Mouse (Mus musculus) stomach, embryonic 14.5 days (tissue): ENCODE results near the gene Creb5. TPM values are rescaled to one million over a fixed set of nuclear protein-coding genes. Genes with fewer than 3 reads are reported as not detected.

Experiments
- ATAC-seq: fragments of 200-750 bp; cut with Nextera tagmentation; 2 replicates; pipeline ENCODE4 v1.8.0; 2017; ENCODE audit warnings: low read depth, moderate TSS enrichment; ENCODE audit not compliant: insufficient number of reproducible peaks, insufficient read depth, low FRiP score
- H3K27ac ChIP-seq: fragments of 300-500 bp; sonication (generic); 2 replicates; pipeline ENCODE4 v1.5.1; 2014; ENCODE audit warnings: mild to moderate bottlenecking, low read length, moderate library complexity, mixed read lengths
- H3K27me3 ChIP-seq: fragments of 300-500 bp; sonication (generic); 2 replicates; pipeline ENCODE4 v1.6.1; 2014; ENCODE audit warnings: low read length, control low read depth, mixed read lengths; ENCODE audit not compliant: control insufficient read depth, insufficient read depth
- H3K36me3 ChIP-seq: fragments of 300-500 bp; sonication (generic); 2 replicates; pipeline ENCODE4 v1.6.1; 2014; ENCODE audit warnings: mild to moderate bottlenecking, control low read depth, low read length, moderate library complexity, mixed read lengths; ENCODE audit not compliant: control insufficient read depth, insufficient read depth
- H3K4me1 ChIP-seq: fragments of 300-500 bp; sonication (generic); 2 replicates; pipeline ENCODE4 v1.6.1; 2014; ENCODE audit warnings: low read length, control low read depth, mixed read lengths; ENCODE audit not compliant: control insufficient read depth, insufficient read depth
- H3K4me2 ChIP-seq: fragments of 300-500 bp; sonication (generic); replicated peaks from 2 replicates; pipeline ENCODE4 v1.6.1; 2014; ENCODE audit warnings: low read depth, low read length, control low read depth
- H3K4me3 ChIP-seq: fragments of 300-500 bp; sonication (generic); 2 replicates; pipeline ENCODE4 v1.5.1; 2014; ENCODE audit warnings: low read depth, low read length, control low read depth
- H3K9ac ChIP-seq: fragments of 300-500 bp; sonication (generic); replicated peaks from 2 replicates; pipeline ENCODE4 v1.6.1; 2014; ENCODE audit warnings: low read depth, mild to moderate bottlenecking, control low read depth, low read length, moderate library complexity, mixed read lengths
- H3K9me3 ChIP-seq: fragments of 300-500 bp; sonication (generic); 2 replicates; pipeline ENCODE4 v1.6.1; 2016; ENCODE audit warnings: low read depth, low read length, control low read depth; ENCODE audit not compliant: control insufficient read depth
- WGBS: fragments of 180-500 bp; shearing (Covaris S2); extraction: QIAGEN DNeasy Blood & Tissue Kit; methylation state at CpG from one replicate; pipeline ENCODE4 v1.1.7; 2014; 5-methylcytosine and 5-hydroxymethylcytosine counted together
- polyA plus RNA-seq: library from polyadenylated mRNA; unstranded; fragments of >200 nt; fragmentation: Nextera tagmentation; extraction: Ambion mirVana; gene quantifications from 2 replicates; pipeline ENCODE4 v1.2.1, GENCODE M21; 2014

Creb5 gene
- polyA plus RNA-seq, 1 experiment from 2014 or later, result 10.2 TPM

DNA sequence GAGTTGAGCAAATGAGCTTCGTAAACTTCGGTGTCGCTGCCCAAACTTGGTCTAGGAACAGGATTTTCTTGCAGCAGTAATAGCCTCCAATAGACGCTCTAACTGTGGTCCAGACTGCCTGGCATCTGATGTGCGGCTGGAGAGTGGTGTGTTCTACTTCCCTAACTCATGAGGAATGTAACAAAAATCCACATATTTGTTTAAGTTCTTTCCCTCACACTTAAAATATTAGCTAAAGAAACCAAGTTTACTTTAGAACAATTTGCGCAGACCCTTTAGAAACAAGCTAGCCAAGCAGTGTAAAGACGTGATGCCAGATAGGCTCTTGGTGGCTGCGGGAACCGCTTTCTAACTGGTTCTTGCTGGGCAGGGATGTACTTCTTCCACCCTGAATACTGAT is 428.9 kb downstream of the Creb5 start:
- no peak overlapping the region for H3K4me2 ChIP-seq
- no peak overlapping the region for H3K9ac ChIP-seq
- 0 out of 2 replicates have a peak overlapping the region, but pooled peaks have one; percentile 39 for H3K27ac ChIP-seq
- no peaks in the 10 kb centered on the region for H3K36me3 ChIP-seq
- WGBS, result 56% methylated on average over 9 of the region's 9 CpGs
- peaks cover 6% of the 10 kb centered on the region; the same call in 1 of the 2 replicates for H3K4me1 ChIP-seq
- H3K27me3 ChIP-seq, result no peaks in the 10 kb centered on the region
- H3K9me3 ChIP-seq, result no peaks in the 10 kb centered on the region
- no peak for ATAC-seq
- H3K4me3 ChIP-seq, result no peak overlapping the region

DNA sequence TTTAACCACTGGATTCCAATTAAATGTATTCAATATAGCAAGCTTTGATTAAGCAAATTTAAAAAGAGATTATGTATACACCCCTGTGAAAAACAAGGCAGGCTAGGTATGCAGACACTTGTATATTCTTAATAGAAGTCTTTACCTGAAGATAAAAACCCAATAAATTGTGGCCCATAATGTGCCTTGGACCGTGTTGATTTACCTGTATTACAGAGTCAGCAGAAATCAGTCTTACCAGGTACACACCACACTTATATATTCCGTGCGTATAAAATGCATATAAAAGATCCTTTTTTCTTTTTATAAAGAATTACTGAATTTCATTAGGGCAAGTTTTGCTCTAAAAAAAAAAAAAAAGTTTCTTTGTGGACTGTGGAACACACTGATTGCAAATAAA is 432.9 kb downstream of the Creb5 start:
- H3K9me3 ChIP-seq, result no peaks in the 10 kb centered on the region
- H3K27ac ChIP-seq, result no peak overlapping the region
- no peaks in the 10 kb centered on the region for H3K27me3 ChIP-seq
- no peak overlapping the region for H3K4me2 ChIP-seq
- ATAC-seq, result no peak
- no peak overlapping the region for H3K9ac ChIP-seq
- H3K36me3 ChIP-seq, result no peaks in the 10 kb centered on the region
- H3K4me3 ChIP-seq, result no peak overlapping the region
- WGBS, result 89% methylated on average over 3 of the region's 3 CpGs
- H3K4me1 ChIP-seq, result 0 out of 2 replicates have a peak, but pooled peaks cover 4% of the 10 kb centered on the region

DNA sequence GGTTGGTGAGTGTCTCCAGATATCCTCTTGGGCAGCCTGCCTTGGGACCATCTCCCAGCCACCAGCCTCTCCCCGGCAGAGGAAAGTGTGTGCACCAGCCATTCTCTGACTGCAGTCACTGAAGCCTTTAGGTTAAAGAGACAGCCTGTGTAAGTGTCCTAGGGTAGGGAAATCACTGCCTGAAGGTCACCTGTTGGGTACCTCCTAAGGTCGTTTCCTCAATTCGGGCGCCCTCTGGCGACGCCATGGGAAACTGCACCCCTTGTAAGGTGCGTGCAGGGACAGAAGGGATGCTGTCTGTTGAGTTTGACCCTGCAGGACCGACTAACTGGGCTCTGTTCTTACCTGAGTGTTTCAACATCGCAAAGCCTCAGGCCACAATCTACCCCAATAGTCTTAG is 434.5 kb downstream of the Creb5 start:
- H3K4me3 ChIP-seq, result no peak overlapping the region
- no peak overlapping the region for H3K27ac ChIP-seq
- 10% methylated on average over 9 of the region's 9 CpGs for WGBS
- no peak overlapping the region for H3K9ac ChIP-seq
- H3K4me1 ChIP-seq, result no peaks in the 10 kb centered on the region
- H3K36me3 ChIP-seq, result no peaks in the 10 kb centered on the region
- no peaks in the 10 kb centered on the region for H3K27me3 ChIP-seq
- no peak overlapping the region for H3K4me2 ChIP-seq
- no peaks in the 10 kb centered on the region for H3K9me3 ChIP-seq
- ATAC-seq, result no peak

DNA sequence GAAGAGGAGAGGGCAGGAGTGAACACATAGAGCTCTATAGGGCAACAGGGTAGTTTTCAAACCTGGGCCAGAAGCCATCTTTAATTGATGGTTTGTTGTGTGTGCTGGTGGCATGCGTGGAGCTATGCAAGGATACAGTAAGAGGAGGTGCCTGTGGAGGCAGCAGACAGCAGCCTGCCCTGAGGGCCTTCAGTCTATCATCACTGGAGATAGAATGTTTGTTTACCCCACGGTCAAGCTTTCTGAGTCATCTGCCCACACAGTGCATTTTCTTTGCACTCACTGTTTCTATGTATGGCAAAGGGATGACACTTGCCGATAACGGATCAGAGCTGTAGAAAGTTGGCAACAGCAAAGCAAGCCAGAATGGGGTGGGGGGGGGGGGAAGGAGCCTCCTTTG is 435.6 kb downstream of the Creb5 start:
- no peak overlapping the region for H3K9ac ChIP-seq
- 79% methylated on average over 4 of the region's 4 CpGs for WGBS
- no peaks in the 10 kb centered on the region for H3K36me3 ChIP-seq
- H3K4me1 ChIP-seq, result no peaks in the 10 kb centered on the region
- H3K27ac ChIP-seq, result no peak overlapping the region
- H3K27me3 ChIP-seq, result no peaks in the 10 kb centered on the region
- H3K4me2 ChIP-seq, result no peak overlapping the region
- no peaks in the 10 kb centered on the region for H3K9me3 ChIP-seq
- ATAC-seq, result no peak
- H3K4me3 ChIP-seq, result no peak overlapping the region

DNA sequence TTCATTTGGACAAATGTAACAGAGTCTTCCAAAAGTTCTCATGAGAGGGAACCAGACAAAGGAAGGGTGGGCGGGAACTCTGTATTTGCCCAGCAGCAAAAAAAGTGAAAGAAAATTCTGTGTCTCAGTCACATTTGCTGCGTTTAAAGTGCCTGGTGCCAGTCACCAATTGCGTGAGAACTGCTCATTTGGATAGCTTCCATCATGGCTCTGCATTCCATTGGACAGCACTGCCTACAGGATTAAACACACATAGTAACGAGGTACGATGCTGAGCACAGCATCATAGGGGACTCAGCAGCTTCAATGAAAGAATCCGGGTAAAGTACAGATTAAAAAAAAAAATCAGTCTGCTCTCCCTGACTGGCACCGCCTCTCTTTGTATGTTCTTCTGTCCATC is 443.4 kb downstream of the Creb5 start:
- Histone ChIP-seq H3K4me2 (no peak overlapping the region), H3K9ac (no peak overlapping the region), H3K27me3 (no peaks in the 10 kb centered on the region), H3K36me3 (no peaks in the 10 kb centered on the region), H3K9me3 (no peaks in the 10 kb centered on the region), H3K4me1 (no peaks in the 10 kb centered on the region), H3K27ac (no peak overlapping the region), H3K4me3 (no peak overlapping the region)
- WGBS, result 84% methylated on average over 7 of the region's 7 CpGs
- ATAC-seq, result no peak

DNA sequence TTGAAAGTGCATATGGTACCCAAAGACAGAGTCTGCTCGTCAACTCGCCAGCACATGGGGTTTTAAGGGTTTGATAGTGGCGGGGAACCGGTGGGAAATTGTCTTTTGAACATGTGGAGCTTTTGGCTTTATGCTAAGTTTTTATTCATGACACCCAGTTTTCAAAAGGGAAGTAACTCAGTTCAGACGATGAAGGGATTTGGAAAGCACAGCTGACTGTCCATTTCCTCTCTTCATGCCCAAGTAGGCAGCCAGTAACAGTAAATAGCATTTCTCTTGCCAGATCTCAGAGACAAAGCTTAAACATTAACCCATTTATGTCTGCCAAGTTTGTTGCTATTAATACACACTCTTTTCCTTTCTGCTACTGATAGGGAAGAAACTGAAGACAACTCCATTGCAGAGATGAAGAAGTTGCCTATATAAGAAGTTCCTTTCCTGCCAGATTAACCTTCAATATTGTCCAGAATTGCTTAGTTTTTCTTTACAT is 444.0 kb downstream of the Creb5 start:
- 81% methylated on average over 5 of the region's 5 CpGs for WGBS
- no peaks in the 10 kb centered on the region for H3K4me1 ChIP-seq

DNA sequence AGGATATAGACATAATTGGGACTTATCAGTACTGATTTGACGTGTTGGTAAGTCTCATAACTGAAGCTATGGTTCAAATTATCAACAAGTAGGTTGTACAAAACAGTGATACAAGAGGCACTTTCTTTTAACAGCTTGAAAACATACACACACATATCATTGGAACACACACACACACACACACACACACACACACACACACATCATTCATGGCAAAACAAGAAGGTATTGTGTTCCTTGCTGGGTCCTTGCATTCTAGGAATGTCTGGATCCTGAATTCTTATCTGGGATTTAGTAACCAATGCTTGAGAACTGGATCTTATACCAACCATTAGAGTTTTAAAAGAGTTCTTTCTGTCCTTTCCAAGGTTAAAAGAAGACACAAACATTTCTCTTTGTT is 446.5 kb downstream of the Creb5 start:
- Histone ChIP-seq H3K4me3 (no peak overlapping the region), H3K4me2 (no peak overlapping the region), H3K4me1 (no peaks in the 10 kb centered on the region), H3K9ac (no peak overlapping the region), H3K27me3 (no peaks in the 10 kb centered on the region), H3K9me3 (no peaks in the 10 kb centered on the region), H3K27ac (no peak overlapping the region), H3K36me3 (no peaks in the 10 kb centered on the region)
- ATAC-seq, result no peak
- 77% methylated on average over 1 of the region's 1 CpGs for WGBS

More for the DNA sequence above, 444.0 kb downstream of the Creb5 start:
- no peaks in the 10 kb centered on the region for H3K27me3 ChIP-seq
- no peak overlapping the region for H3K4me2 ChIP-seq
- H3K36me3 ChIP-seq, result no peaks in the 10 kb centered on the region
- H3K9ac ChIP-seq, result no peak overlapping the region
- ATAC-seq, result no peak
- H3K9me3 ChIP-seq, result no peaks in the 10 kb centered on the region
- no peak overlapping the region for H3K27ac ChIP-seq
- no peak overlapping the region for H3K4me3 ChIP-seq

DNA sequence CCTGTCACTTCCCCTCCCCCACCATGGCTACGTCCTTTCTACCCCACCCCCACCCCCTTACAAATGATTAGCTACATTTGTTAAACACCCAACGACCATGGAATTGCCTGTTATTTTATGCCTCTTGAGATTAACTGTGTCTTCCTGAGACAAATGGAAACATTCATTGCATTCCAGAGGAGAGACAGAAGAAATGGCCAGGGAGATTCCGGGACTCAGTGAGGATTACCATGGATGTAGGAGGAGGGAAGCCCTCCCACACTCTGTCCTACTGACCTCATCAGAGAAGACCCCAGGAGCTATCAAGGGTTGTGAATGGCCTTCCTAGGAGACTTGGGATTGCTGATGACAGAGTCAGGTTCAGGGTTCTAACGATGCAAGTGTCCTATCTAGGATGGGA is 446.9 kb downstream of the Creb5 start:
- Histone ChIP-seq H3K27me3 (no peaks in the 10 kb centered on the region), H3K9me3 (no peaks in the 10 kb centered on the region), H3K4me3 (no peak overlapping the region), H3K27ac (no peak overlapping the region), H3K4me1 (no peaks in the 10 kb centered on the region), H3K36me3 (no peaks in the 10 kb centered on the region), H3K4me2 (no peak overlapping the region), H3K9ac (no peak overlapping the region)
- WGBS, result 21% methylated on average over 4 of the region's 4 CpGs
- ATAC-seq, result no peak

DNA sequence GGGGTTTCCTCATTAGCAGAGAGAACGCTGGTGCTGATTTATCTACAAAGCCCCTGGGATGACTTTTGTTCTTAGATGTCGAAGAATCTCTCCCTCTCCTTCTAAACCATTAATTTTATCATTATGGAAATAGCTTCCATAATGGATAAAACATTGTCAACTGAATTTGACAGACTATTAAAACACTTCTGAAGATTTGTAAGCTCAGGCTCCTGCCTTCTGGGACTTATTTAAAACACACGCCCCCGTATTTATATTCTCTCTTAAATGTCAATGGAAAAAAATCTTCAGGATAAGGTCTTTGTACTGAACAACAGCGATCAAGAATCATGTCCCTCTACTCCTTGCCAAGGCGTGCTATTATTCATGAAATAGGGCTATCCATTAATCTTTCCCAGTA is 448.6 kb downstream of the Creb5 start:
- Histone ChIP-seq H3K27me3 (no peaks in the 10 kb centered on the region), H3K4me3 (no peak overlapping the region), H3K9ac (no peak overlapping the region), H3K4me1 (no peaks in the 10 kb centered on the region), H3K27ac (no peak overlapping the region), H3K36me3 (no peaks in the 10 kb centered on the region), H3K9me3 (no peaks in the 10 kb centered on the region), H3K4me2 (no peak overlapping the region)
- 49% methylated on average over 6 of the region's 6 CpGs for WGBS
- no peak for ATAC-seq
